Mouse (Mus musculus) left cerebral cortex, postnatal 4 days (tissue): ENCODE measurements around the gene Dgat2. TPM values are rescaled to one million over a fixed set of nuclear protein-coding genes. Genes with fewer than 3 reads are reported as not detected.
A peak's percentile ranks its signal among the peaks of the same experiment; 100 is the strongest.

Experiments
- DNase-seq: peaks from one replicate; pipeline ENCODE4 v3.0.0-alpha.2; 2022
- intact Hi-C: fragments of 180-260 bp; cut with DNase I; formaldehyde crosslinking; loops from one replicate; pipeline ENCODE4 v1.15.1; 2025
- total RNA-seq, 2 experiments: library from RNA; stranded (reverse); gene quantifications; 2 replicates each; pipeline ENCODE4 v1.2.3; 2021

The Dgat2 gene
- total RNA-seq = 10 to 100 TPM; 31.9 to 37.2 TPM

- DNase-seq = peak; percentile 92
- intact Hi-C loops = no loop called here
These were observed at the start of gene Dgat2 for GRCm38 (mm10) chr7:99182432-99183172. Dgat2 (minus strand) TSS chr7:99182719.

- no peak for DNase-seq
- intact Hi-C loops = no loop called here
These were observed 47.7 kb upstream of the Dgat2 start for GRCm38 (mm10) chr7:99230061-99230747.

DNA sequence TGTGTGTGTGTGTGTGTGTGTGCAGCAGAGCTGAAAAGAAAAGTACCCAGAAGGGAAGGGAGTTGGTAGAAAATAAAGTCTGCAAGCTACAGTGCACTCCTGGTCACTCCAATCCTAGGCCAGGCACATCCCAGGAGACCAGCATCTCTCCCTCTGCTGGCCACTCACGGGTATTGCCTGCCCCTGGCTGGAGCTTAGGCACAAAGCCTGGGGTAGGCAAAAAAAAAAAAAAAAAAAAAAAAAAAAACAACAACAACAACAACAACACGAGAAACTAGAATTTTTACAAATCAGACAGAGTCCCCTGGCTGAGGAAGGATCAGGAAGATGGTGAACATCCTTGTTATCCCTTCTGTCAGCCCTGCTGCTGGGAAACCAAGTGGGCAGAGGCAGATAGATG is 46.9 kb upstream of the Dgat2 start:
- DNase-seq = peak; percentile 50
- intact Hi-C loops = no loop called here

- intact Hi-C loops = no loop called here
- DNase-seq = no peak
These were observed 46.3 kb upstream of the Dgat2 start for GRCm38 (mm10) chr7:99228825-99229224.

- intact Hi-C loops = no loop called here
- DNase-seq = no peak
These were observed 44.7 kb upstream of the Dgat2 start for GRCm38 (mm10) chr7:99227267-99227666.

GRCm38 (mm10) chr7:99226662-99227061 is 44.1 kb upstream of the Dgat2 start:
- intact Hi-C loops = no loop called here
- no peak for DNase-seq

- DNase-seq = no peak
- intact Hi-C loops = no loop called here
These were observed 42.9 kb upstream of the Dgat2 start for GRCm38 (mm10) chr7:99225421-99225820.

GRCm38 (mm10) chr7:99224648-99225190 is 42.2 kb upstream of the Dgat2 start:
- DNase-seq = no peak
- intact Hi-C loops = no loop called here

DNA sequence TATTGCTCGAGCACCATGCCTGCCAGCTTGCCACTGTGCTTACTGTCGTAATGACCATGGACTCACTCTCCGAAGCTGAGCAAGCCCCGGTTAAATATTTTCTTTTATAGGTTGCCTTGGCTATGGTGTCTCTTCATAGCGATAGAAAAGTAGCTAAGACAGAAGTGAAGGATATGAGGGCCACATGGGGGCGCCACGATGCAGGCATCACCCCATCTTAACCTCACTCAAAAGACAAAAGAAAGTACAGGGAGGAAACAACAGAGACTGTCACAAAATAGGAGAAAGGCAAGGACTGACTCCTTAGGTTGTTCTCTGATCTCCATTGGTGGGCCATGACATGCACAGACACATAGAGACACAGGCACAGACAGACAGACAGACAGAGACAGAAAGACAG is 41.7 kb upstream of the Dgat2 start:
- DNase-seq = no peak
- intact Hi-C loops = no loop called here

- intact Hi-C loops = no loop called here
- peak; percentile 72 for DNase-seq
These were observed 35.0 kb upstream of the Dgat2 start for GRCm38 (mm10) chr7:99217338-99218074.

DNA sequence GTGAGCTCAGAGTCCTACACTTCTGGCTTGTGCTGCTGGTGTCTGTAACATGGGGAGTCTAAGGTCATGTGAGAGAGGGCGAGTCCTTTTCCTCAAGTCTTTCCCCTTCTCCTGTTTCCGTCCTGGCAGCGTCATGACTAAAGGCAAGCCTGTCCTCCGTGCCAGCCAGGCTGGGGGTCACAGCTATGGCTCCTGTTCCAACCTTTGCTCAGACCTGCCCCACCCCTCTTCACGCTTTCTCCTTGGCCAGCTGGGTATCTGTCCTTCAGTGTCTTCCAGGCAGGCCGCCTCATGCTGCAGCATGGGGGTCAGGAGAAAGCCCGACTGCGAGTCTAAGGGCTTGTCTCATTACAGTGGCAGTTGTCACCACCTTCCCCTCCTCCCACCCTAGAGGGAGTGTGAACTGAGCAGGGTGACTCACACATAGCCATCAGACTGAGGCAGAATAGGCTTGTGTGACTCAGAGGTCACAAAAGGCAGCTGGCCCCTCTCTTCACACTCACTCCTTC is 32.9 kb upstream of the Dgat2 start:
- no peak for DNase-seq
- intact Hi-C loops = no loop called here

- no peak for DNase-seq
- intact Hi-C loops = no loop called here
These were observed 32.2 kb upstream of the Dgat2 start for GRCm38 (mm10) chr7:99214621-99215185.

DNA sequence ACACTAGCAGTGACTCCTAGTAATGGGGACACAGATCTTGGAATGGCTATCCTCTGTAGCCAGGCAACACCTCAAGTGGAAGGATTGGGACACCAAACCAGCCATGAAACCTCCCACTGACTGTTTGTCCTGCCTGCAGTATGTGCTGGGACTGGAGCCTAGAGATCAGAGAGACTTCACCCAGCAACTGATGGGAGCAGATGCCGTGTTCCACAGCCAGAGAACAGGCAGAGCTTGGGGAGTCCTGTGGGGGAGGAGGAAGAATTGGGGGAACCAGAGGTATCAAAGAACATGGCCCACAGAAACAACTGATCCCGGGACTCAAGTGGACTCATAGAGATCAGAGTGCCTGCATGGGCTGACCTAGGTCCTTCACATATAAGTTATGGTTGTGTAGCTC is 31.2 kb upstream of the Dgat2 start:
- no peak for DNase-seq
- intact Hi-C loops = no loop called here

- intact Hi-C loops = no loop called here
- DNase-seq = no peak
These were observed 30.5 kb upstream of the Dgat2 start for GRCm38 (mm10) chr7:99213056-99213455.

DNA sequence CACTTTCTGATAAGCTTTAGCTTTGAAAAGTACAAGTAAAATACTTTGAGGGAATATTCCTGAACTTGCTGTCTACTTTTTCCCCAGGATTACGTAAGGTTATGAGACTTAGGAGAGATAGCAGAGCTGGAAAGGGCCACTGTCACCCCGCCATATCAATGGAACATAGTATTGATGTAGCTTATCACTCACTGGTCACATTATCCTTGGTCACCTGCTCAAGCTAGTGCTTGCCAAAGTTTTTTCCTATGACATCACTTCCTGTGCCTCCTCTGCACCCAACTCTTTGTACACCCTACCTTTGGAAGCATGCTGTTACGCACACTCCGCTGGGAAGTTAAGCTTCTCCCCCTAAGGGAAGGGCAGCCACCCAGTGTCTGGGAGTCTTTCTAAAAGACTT is 26.2 kb upstream of the Dgat2 start:
- no peak for DNase-seq
- intact Hi-C loops = no loop called here

- DNase-seq = no peak
- intact Hi-C loops = no loop called here
These were observed 23.8 kb upstream of the Dgat2 start for GRCm38 (mm10) chr7:99206364-99206763.

- no peak for DNase-seq
- intact Hi-C loops = no loop called here
These were observed 19.6 kb upstream of the Dgat2 start for GRCm38 (mm10) chr7:99202163-99202562.

DNA sequence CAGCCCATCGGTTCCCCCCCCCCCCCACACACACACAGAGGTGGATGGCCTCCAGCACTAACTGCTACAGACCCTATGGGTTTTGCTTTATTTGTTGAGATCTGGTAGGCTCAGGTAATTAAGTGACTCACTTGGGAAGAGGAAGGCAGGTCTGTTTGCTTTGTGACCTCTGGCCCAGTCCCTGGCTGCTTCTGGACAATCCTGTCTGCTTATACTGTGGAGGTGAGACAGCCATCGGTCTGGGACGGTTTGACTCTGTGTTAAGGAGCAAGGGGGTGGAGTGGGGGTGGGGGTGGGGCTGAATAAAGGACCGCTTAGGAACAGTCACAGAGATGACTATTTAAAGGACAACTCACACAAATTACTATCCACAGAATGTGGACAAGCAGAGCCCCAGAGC is 17.8 kb upstream of the Dgat2 start:
- intact Hi-C loops = no loop called here
- no peak for DNase-seq

- DNase-seq = no peak
- intact Hi-C loops = no loop called here
These were observed 17.1 kb upstream of the Dgat2 start for GRCm38 (mm10) chr7:99199451-99200175.

GRCm38 (mm10) chr7:99198811-99199210 is 16.3 kb upstream of the Dgat2 start:
- no peak for DNase-seq
- intact Hi-C loops = no loop called here
